Mouse (Mus musculus) embryonic fibroblast, embryonic 13.5 days (primary cell): ENCODE results near the gene Anapc2. TPM values are rescaled to one million over a fixed set of nuclear protein-coding genes. Genes with fewer than 3 reads are reported as not detected.

Experiments
- H3K27ac ChIP-seq: 2 replicates; pipeline ENCODE4 v1.5.1; 2012; ENCODE audit warnings: low read length, control low read depth, inconsistent platforms; ENCODE audit not compliant: insufficient read depth
- H3K4me1 ChIP-seq: 2 replicates; pipeline ENCODE4 v1.6.1; 2011; ENCODE audit warnings: low read length; ENCODE audit not compliant: control insufficient read depth, insufficient read depth
- H3K4me3 ChIP-seq: 2 replicates; pipeline ENCODE4 v1.5.1; 2011; ENCODE audit warnings: mild to moderate bottlenecking, control low read depth, low read length; ENCODE audit not compliant: insufficient read depth
- CTCF ChIP-seq: IDR thresholded peaks from 2 replicates; pipeline ENCODE4 v1.5.1; 2011; ENCODE audit warnings: mild to moderate bottlenecking, control low read depth, low read length, moderate library complexity, borderline replicate concordance; ENCODE audit not compliant: insufficient read depth
- POLR2A ChIP-seq: IDR thresholded peaks from 2 replicates; pipeline ENCODE4 v1.6.1; 2011; ENCODE audit warnings: low read depth, mild to moderate bottlenecking, control low read depth, low read length, moderate library complexity
- polyA plus RNA-seq: library from polyadenylated mRNA; stranded (reverse); fragments of >200 nt; gene quantifications from 2 replicates; pipeline ENCODE4 v1.2.4, GENCODE M21; 2011; ENCODE audit warnings: low read depth; ENCODE audit not compliant: missing spikeins, insufficient read length

Anapc2 gene
- polyA plus RNA-seq, 1 experiment, result 95.3 TPM

GRCm38 (mm10) chr2:25258887-25259286 is 13.4 kb upstream of the Anapc2 start:
- H3K4me3 ChIP-seq, result no peak overlapping the region
- H3K4me1 ChIP-seq, result 0 out of 2 replicates have a peak, but pooled peaks cover under 1% of the 10 kb centered on the region
- H3K27ac ChIP-seq, result no peak overlapping the region
- TF ChIP-seq POLR2A (no peak), CTCF (no peak)

- no peak for TF ChIP-seq CTCF
- no peak for TF ChIP-seq POLR2A
- Histone ChIP-seq H3K27ac (no peak overlapping the region), H3K4me3 (peak overlapping the region; percentile 8), H3K4me1 (peaks cover 9% of the 10 kb centered on the region)
Observed at GRCm38 (mm10) chr2:25261870-25262269, 10.4 kb upstream of the Anapc2 start.

GRCm38 (mm10) chr2:25262291-25262767 is 9.9 kb upstream of the Anapc2 start, which contains the start of gene Tprn:
Gene Tprn (plus strand): TSS chr2:25262618.
- Histone ChIP-seq H3K27ac (no peak within 1 kb of the TSS), H3K4me1 (peaks cover 9% of the 10 kb centered on the region), H3K4me3 (peak within 1 kb of the TSS; percentile 70)
- peak; percentile 56 for TF ChIP-seq POLR2A
- TF ChIP-seq CTCF, result no peak

GRCm38 (mm10) chr2:25262795-25263622 is 9.3 kb upstream of the Anapc2 start:
- TF ChIP-seq POLR2A, result no peak
- TF ChIP-seq CTCF, result no peak
- no peak overlapping the region for H3K27ac ChIP-seq
- peaks cover 9% of the 10 kb centered on the region for H3K4me1 ChIP-seq
- peak overlapping the region; percentile 70 for H3K4me3 ChIP-seq

- Histone ChIP-seq H3K4me3 (peak overlapping the region; percentile 70), H3K27ac (no peak overlapping the region), H3K4me1 (peaks cover 9% of the 10 kb centered on the region)
- no peak for TF ChIP-seq POLR2A
- TF ChIP-seq CTCF, result no peak
Observed at GRCm38 (mm10) chr2:25263623-25264285, 8.5 kb upstream of the Anapc2 start.

- Histone ChIP-seq H3K27ac (no peak overlapping the region), H3K4me3 (peak overlapping the region; percentile 70; the same call in 1 of the 2 replicates), H3K4me1 (peaks cover 9% of the 10 kb centered on the region)
- no peak for TF ChIP-seq CTCF
- TF ChIP-seq POLR2A, result no peak
Observed at GRCm38 (mm10) chr2:25264286-25264660, 8.0 kb upstream of the Anapc2 start.

- no peak overlapping the region for H3K4me3 ChIP-seq
- H3K27ac ChIP-seq, result no peak overlapping the region
- peaks cover 9% of the 10 kb centered on the region for H3K4me1 ChIP-seq
- TF ChIP-seq POLR2A, result no peak
- TF ChIP-seq CTCF, result no peak
Observed at GRCm38 (mm10) chr2:25264851-25265250, 7.4 kb upstream of the Anapc2 start.

GRCm38 (mm10) chr2:25265897-25266656 is 6.2 kb upstream of the Anapc2 start:
- H3K4me1 ChIP-seq, result peaks cover 9% of the 10 kb centered on the region
- H3K27ac ChIP-seq, result no peak overlapping the region
- TF ChIP-seq POLR2A, result no peak
- no peak for TF ChIP-seq CTCF
- no peak overlapping the region for H3K4me3 ChIP-seq

- Histone ChIP-seq H3K27ac (no peak overlapping the region), H3K4me1 (peaks cover 9% of the 10 kb centered on the region), H3K4me3 (no peak overlapping the region)
- TF ChIP-seq CTCF (no peak), POLR2A (no peak)
Observed at GRCm38 (mm10) chr2:25266720-25267119, 5.6 kb upstream of the Anapc2 start.
